Mouse (Mus musculus) limb, embryonic 10.5 days (tissue): ENCODE data around the gene Hes1. TPM values are rescaled to one million over a fixed set of nuclear protein-coding genes. Genes with fewer than 3 reads are reported as not detected.

Experiments used
- DNase-seq: peaks from one replicate; pipeline ENCODE4 v3.0.0-alpha.2; 2017; ENCODE audit warnings: low spot score
- H3K27ac ChIP-seq: fragments of 300-500 bp; sonication (generic); 2 replicates; pipeline ENCODE4 v1.5.1; 2016; ENCODE audit warnings: mild to moderate bottlenecking
- H3K27me3 ChIP-seq: fragments of 300-500 bp; sonication (generic); 2 replicates; pipeline ENCODE4 v1.6.1; 2016; ENCODE audit warnings: low read depth, mild to moderate bottlenecking; ENCODE audit not compliant: poor library complexity, severe bottlenecking
- H3K36me3 ChIP-seq: fragments of 300-500 bp; sonication (generic); 2 replicates; pipeline ENCODE4 v1.6.1; 2016; ENCODE audit warnings: mild to moderate bottlenecking, moderate library complexity
- H3K4me1 ChIP-seq: fragments of 300-500 bp; sonication (generic); 2 replicates; pipeline ENCODE4 v1.6.1; 2016
- H3K4me3 ChIP-seq: fragments of 300-500 bp; sonication (generic); 2 replicates; pipeline ENCODE4 v1.5.1; 2016; ENCODE audit warnings: mild to moderate bottlenecking, moderate library complexity
- H3K9me3 ChIP-seq: fragments of 300-500 bp; sonication (generic); replicated peaks from 2 replicates; pipeline ENCODE4 v1.6.1; 2016; ENCODE audit warnings: mild to moderate bottlenecking
- WGBS: fragments of 180-500 bp; shearing (Covaris S2); methylation state at CpG from one replicate; pipeline ENCODE4 v1.1.7; 2016; 5-methylcytosine and 5-hydroxymethylcytosine counted together
- polyA plus RNA-seq: library from polyadenylated mRNA; unstranded; fragments of >200 nt; fragmentation: Nextera tagmentation; extraction: Ambion mirVana; gene quantifications from 2 replicates; pipeline ENCODE4 v1.2.1, GENCODE M21; 2016

The Hes1 gene
- polyA plus RNA-seq, 1 experiment from 2014 or later = 45.5 TPM

DNA sequence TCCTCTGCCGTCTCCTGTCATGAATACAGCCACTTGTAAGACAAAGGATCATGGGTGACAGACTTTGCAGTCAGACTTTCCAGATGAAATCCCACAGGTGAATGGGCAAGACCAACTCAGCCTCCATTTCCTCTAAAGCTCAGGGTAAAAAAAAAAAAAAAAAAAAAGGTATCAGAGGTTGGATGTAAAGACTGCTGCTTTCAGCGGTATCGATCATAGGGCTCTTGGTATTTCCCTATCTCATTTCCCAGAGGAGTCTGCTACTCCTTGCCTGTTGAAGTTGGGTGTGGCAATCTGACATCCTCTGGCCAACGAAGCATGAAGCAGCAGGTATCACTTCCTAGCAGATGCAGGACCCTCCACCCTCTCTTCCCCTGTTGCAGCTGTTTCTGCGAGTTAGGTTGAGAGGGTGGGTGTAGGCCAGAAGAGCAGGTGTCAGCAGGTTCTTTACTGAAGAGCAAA, 29.2 kb upstream of the Hes1 start:
- no peaks in the 10 kb centered on the region for H3K9me3 ChIP-seq
- WGBS = 82% methylated on average over 5 of the region's 5 CpGs
- H3K4me1 ChIP-seq = peaks cover 52% of the 10 kb centered on the region
- H3K27me3 ChIP-seq = peaks cover 48% of the 10 kb centered on the region
- H3K4me3 ChIP-seq = no peak overlapping the region
- no peak overlapping the region for H3K27ac ChIP-seq
- no peaks in the 10 kb centered on the region for H3K36me3 ChIP-seq
- DNase-seq = no peak

DNA sequence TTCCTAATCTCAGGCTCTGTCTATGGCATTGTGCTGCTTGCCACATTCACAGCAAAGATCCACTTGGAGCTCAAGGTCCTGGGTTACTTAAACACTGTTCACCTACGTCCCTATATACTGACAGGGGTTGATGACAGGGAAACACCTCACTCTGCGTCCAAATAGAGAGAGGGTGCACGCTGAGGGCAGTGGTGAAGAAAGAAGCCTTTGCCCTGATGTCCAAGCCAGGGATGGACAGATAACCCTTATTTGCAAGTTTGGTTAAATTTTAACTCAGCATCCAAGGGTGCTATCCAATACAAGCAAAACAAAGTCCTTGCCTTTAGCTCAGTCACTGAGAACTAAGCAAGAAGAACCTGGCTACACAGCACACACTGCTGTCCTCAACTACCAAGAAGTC, 28.1 kb upstream of the Hes1 start:
- Histone ChIP-seq H3K36me3 (no peaks in the 10 kb centered on the region), H3K9me3 (no peaks in the 10 kb centered on the region), H3K4me3 (no peak overlapping the region), H3K27ac (no peak overlapping the region), H3K27me3 (peaks cover 55% of the 10 kb centered on the region), H3K4me1 (peaks cover 51% of the 10 kb centered on the region)
- DNase-seq = no peak
- 94% methylated on average over 3 of the region's 3 CpGs for WGBS

DNA sequence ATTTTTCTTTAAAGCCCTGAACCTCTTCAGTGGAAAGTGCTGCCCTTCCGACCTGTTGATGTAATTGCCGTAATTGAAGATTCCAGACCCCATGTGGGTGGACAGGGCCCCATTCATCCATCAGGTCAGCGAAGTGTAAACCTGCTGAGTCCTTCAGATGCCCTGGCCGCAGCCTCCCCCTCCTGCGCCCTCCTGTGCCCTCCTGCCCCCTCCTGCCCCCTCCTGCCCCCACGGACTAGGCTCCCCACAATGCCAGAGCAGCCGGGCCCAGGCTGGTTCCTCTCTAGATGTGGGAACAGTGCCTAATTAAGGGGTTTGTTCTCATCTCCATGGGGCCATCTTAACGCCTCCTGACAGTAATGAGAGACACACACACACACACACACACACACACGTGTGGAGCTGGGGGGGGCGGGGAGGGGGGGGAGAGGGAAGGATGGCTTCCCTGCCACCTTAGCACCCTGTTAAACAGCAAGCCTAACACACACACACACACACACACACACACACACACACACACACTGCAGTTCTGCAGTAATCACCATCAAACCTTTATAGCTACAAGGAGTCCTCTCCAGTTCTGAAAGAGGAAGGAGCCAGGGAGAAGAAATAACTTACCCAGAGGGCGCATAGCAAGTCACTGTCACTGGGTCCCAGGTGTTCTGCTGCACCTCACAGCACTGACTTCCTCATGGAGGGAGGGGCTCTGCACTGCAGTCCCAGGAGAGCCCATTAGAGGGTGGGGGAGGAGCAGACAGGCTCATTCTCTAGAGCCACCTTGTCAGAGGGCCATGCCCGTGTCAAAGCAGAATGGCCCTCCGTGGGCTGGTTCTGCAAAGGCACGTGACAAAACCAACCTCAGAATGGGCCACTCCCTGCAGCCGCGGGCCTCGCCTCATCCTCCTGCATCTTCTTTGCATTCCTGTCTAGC, 25.3 kb upstream of the Hes1 start:
- 5% methylated on average over 15 of the region's 17 CpGs for WGBS
- H3K27ac ChIP-seq = peak overlapping the region; percentile 16; the same call in 1 of the 2 replicates
- no peaks in the 10 kb centered on the region for H3K36me3 ChIP-seq
- H3K4me1 ChIP-seq = peaks cover 42% of the 10 kb centered on the region
- no peaks in the 10 kb centered on the region for H3K9me3 ChIP-seq
- H3K4me3 ChIP-seq = 0 out of 2 replicates have a peak overlapping the region, but pooled peaks have one; percentile 19
- H3K27me3 ChIP-seq = peaks cover 55% of the 10 kb centered on the region
- DNase-seq = peak; percentile 46

DNA sequence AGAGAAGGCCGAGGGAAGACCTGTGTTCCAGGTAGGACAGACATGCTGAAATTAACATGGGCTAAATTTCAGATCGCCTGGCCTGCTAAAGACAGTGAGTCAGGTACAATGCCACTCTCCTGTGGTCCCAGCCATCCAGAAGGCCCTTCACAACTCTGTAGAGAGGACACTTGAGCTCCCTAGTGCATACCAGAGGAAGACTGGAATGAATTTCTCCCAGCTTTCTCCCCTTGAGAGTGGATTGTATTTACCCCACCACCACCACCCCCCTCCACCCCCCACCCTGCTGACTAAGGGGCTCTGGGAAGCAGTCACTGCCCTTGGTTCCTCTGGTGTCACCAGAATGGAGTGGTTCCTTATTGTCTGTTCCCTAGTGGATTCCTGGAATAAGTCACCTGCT, 24.3 kb upstream of the Hes1 start:
- peaks cover 54% of the 10 kb centered on the region for H3K27me3 ChIP-seq
- peaks cover 33% of the 10 kb centered on the region for H3K4me1 ChIP-seq
- 69% methylated on average over 2 of the region's 2 CpGs for WGBS
- no peaks in the 10 kb centered on the region for H3K9me3 ChIP-seq
- H3K36me3 ChIP-seq = no peaks in the 10 kb centered on the region
- no peak overlapping the region for H3K4me3 ChIP-seq
- no peak overlapping the region for H3K27ac ChIP-seq
- no peak for DNase-seq

DNA sequence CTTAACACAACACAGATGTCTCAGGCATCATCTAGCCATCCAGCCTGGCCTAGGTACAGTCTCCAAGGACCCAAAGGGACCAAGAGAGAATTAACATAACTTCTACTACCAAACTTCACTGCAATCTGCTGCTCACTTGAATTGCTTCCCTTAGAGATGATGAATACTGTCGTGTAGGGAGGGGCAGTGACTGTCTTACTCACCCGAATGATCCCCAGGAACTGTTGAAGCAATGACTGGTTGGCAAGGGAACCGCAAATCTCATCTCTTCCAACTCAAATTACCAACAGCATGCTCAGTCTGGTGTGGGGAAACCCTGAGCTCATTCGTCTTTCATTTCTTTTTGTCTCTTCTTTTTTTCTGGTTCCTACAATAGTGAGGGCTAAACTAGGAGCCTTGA, 21.3 kb upstream of the Hes1 start:
- Histone ChIP-seq H3K27ac (no peak overlapping the region), H3K27me3 (peaks cover 47% of the 10 kb centered on the region), H3K9me3 (no peaks in the 10 kb centered on the region), H3K4me1 (peaks cover 38% of the 10 kb centered on the region), H3K36me3 (no peaks in the 10 kb centered on the region), H3K4me3 (no peak overlapping the region)
- WGBS = 72% methylated on average over 4 of the region's 4 CpGs
- DNase-seq = no peak

DNA sequence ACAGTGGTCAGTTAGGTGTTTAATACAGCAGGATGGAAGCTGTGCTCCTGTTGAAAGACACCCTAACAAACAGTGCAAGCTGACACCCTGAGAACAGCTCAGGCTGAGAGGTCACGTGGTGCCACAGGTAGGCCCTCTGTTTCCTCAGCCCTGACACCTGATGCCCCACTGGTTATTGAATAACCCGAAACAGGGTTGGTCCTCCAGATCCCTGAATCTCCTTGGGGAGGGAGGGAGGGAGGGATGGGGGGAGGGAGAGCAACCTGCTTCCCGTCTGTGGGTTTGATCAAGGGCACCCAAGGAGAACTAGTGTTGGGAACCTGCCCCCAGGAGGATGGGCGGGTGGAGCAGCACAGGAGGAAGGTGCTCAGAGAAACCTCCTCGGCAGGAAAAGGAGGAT, 18.6 kb upstream of the Hes1 start:
- no peak overlapping the region for H3K27ac ChIP-seq
- H3K4me3 ChIP-seq = no peak overlapping the region
- H3K36me3 ChIP-seq = no peaks in the 10 kb centered on the region
- H3K27me3 ChIP-seq = peaks cover 32% of the 10 kb centered on the region
- peaks cover 15% of the 10 kb centered on the region for H3K4me1 ChIP-seq
- WGBS = 41% methylated on average over 5 of the region's 5 CpGs
- H3K9me3 ChIP-seq = no peaks in the 10 kb centered on the region
- no peak for DNase-seq

DNA sequence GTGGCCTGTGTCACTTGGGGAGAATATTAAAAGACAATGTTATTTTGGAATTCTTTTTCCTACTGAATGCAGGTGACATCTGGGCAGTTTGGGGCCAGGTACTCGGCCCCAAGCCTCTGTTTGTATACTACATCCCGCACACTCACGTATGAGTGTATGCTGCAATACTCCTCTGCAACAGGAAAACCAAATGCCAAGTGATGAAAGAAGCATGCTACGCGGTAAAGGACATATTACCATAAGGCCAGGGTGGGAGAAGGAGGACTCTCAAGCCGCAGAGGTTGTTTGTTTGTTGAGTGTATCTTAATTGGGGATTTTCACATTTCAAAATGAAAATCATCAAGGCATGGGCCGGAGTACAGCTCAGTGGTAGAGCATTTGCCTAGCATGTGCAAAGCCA, 17.2 kb upstream of the Hes1 start:
- H3K9me3 ChIP-seq = no peaks in the 10 kb centered on the region
- H3K4me1 ChIP-seq = peaks cover 15% of the 10 kb centered on the region
- no peaks in the 10 kb centered on the region for H3K36me3 ChIP-seq
- peaks cover 37% of the 10 kb centered on the region for H3K27me3 ChIP-seq
- no peak for DNase-seq
- no peak overlapping the region for H3K4me3 ChIP-seq
- WGBS = 88% methylated on average over 7 of the region's 7 CpGs
- no peak overlapping the region for H3K27ac ChIP-seq

DNA sequence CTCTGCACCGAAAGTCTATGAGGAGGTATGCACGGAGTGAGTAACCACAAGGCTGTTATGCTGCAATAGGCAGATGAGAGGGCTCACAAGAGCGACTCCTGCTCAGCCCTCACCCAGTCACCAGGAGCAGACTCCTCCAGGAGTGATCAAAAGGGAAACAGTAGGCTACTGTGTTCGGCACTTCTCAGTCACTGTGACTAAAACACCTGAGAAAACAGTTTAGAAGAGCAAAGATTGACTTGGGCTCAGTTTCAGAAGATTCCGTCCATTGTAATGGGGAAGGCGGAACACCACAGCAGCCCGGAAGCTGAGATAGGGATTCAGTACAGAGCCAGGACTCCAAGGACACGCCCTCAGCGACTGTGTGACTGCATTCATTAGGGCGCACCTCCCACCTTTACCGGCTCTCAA, 16.8 kb upstream of the Hes1 start:
- Histone ChIP-seq H3K4me3 (no peak overlapping the region), H3K9me3 (no peaks in the 10 kb centered on the region), H3K36me3 (no peaks in the 10 kb centered on the region), H3K27ac (no peak overlapping the region), H3K4me1 (peaks cover 19% of the 10 kb centered on the region), H3K27me3 (peaks cover 40% of the 10 kb centered on the region)
- 56% methylated on average over 11 of the region's 11 CpGs for WGBS
- no peak for DNase-seq

DNA sequence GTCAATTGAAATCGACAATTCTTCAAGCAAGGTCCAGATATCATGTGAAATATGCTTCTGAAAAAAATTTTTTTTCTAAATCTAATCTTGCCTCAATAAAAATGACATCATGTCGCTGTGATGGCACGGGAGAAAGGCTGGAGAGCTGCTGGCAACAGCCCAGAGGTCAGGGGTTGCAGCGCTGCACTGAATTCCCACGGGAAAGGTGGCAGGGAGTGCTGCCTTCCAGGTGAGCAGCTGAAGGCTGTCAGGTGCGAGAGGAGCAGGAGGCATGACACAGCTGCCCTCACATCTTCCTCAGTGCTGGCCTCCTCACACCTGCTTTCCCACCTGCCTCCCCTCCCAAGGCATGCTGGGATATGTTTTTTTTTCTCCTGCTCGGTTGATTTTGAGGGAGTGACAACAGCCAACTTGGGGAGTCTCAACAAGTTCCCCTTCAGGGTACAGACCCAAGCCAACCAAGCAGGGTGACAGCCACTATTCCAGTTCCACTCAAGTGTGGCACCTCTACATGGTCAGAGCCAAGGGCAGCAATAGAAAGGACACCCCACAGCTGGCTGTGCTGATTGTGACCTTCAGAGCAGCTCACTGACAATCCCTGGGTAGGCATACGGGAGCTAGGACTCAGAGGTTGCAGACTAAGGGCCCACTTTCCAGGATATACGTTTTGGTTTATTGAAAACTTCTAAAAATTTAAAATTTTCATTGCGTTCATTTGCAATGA, 13.3 kb upstream of the Hes1 start:
- DNase-seq = no peak
- Histone ChIP-seq H3K36me3 (no peaks in the 10 kb centered on the region), H3K9me3 (no peaks in the 10 kb centered on the region), H3K27ac (no peak overlapping the region), H3K27me3 (peaks cover 40% of the 10 kb centered on the region), H3K4me3 (no peak overlapping the region), H3K4me1 (peaks cover 36% of the 10 kb centered on the region)
- 68% methylated on average over 10 of the region's 10 CpGs for WGBS

DNA sequence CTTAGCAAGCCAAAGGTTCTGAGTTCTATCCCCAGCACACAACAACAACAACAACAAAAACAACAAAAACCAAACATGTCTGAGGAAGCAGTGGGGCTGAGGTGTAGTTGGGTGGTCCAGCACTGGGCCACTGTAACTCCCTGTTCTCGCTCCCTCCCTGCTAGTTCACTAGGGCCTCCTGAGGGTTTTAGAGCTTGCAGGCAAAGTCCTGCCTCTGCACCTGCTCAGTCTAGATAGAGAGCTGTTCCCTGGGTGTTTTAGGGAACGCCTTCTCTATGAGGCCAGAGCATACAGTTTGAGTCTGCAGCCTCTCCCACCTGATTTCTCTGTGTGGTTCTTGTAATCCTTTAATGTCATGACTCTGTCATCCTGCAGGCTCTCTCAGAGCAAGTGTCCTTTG, 11.9 kb upstream of the Hes1 start:
- DNase-seq = no peak
- Histone ChIP-seq H3K27me3 (peaks cover 39% of the 10 kb centered on the region), H3K4me1 (peaks cover 38% of the 10 kb centered on the region), H3K9me3 (no peaks in the 10 kb centered on the region), H3K4me3 (no peak overlapping the region), H3K36me3 (no peaks in the 10 kb centered on the region), H3K27ac (no peak overlapping the region)
- WGBS = 56% methylated on average over 2 of the region's 2 CpGs

DNA sequence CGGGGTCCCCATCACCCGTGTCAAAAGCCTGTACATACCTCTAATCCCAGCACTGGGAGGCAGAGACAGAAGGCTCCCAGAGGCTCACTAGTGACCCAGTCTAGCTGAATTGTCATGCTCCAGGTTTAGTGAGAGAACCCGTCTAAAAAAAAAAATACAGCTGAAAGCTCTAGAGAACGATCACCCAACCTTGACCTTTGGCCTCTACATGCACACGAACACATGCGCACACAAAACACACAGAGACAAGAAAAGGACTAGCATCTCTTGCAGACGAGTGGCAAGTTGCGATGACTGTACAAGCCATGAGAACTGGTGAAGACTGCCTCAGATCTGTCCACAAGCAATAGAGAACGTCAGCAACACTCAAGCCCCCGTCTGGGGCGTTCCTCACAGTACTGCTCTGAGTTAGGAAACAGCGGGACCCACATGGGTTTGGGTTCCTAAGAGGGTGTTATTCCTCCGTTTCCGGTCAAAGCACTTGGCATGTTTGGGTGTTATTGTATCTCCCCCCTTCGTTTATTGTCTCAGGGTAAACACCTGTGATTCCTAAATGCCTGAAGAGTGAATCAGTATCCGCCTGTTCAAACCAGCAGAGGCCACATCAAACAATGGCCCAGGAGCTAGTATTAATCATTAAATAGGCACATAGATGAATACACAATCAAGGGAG, 11.2 kb upstream of the Hes1 start:
- WGBS = 68% methylated on average over 16 of the region's 16 CpGs
- H3K27me3 ChIP-seq = peaks cover 43% of the 10 kb centered on the region
- no peak for DNase-seq
- peaks cover 34% of the 10 kb centered on the region for H3K4me1 ChIP-seq
- H3K36me3 ChIP-seq = no peaks in the 10 kb centered on the region
- no peaks in the 10 kb centered on the region for H3K9me3 ChIP-seq
- no peak overlapping the region for H3K4me3 ChIP-seq
- H3K27ac ChIP-seq = no peak overlapping the region

DNA sequence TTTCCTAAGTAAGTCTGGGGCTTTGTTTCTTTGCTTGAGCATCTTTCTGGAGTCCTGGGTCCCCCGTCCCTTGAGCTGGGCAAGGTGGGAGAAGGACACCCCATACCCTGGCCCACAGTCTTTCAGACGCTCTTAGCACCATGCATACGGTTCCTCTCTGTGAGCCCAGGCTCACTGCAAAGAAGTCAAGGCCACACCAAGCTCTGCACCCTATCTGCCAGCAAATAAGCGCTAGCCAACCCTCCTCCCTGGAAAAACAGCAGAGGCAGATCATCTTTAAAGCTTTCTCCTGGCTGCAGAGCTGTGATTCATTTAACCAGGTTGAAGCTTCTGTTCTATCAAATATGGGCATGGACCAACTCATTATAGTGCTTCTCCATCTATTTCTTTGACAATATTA, 9.6 kb upstream of the Hes1 start:
- no peak for DNase-seq
- Histone ChIP-seq H3K27me3 (peaks cover 42% of the 10 kb centered on the region), H3K4me3 (no peak overlapping the region), H3K4me1 (peaks cover 48% of the 10 kb centered on the region), H3K9me3 (no peaks in the 10 kb centered on the region), H3K27ac (peak overlapping the region; percentile 19; the same call in 1 of the 2 replicates), H3K36me3 (no peaks in the 10 kb centered on the region)
- WGBS = 67% methylated on average over 4 of the region's 4 CpGs
